Mouse (Mus musculus) midbrain, postnatal 0 days (tissue): ENCODE measurements around the gene Hmgb1. TPM values are rescaled to one million over a fixed set of nuclear protein-coding genes. Genes with fewer than 3 reads are reported as not detected.

ENCODE experiments used
- ATAC-seq: fragments of 200-750 bp; cut with Nextera tagmentation; 2 replicates; pipeline ENCODE4 v1.8.0; 2017; ENCODE audit warnings: moderate number of reproducible peaks, mild to moderate bottlenecking, moderate TSS enrichment, moderate library complexity; ENCODE audit not compliant: low FRiP score
- DNase-seq: peaks from one replicate; pipeline ENCODE4 v3.0.0-alpha.2; 2015; ENCODE audit warnings: low spot score
- H3K27ac ChIP-seq: fragments of 300-500 bp; sonication (generic); 2 replicates; pipeline ENCODE4 v1.5.1; 2014; ENCODE audit warnings: low read depth, mild to moderate bottlenecking, low read length, mixed read lengths
- H3K27me3 ChIP-seq: fragments of 300-500 bp; sonication (generic); 2 replicates; pipeline ENCODE4 v1.6.1; 2014; ENCODE audit warnings: low read length, control low read depth, mixed read lengths; ENCODE audit not compliant: insufficient read depth
- H3K36me3 ChIP-seq: fragments of 300-500 bp; sonication (generic); 2 replicates; pipeline ENCODE4 v1.6.1; 2014; ENCODE audit warnings: low read length, control low read depth, mixed read lengths; ENCODE audit not compliant: insufficient read depth
- H3K4me1 ChIP-seq: fragments of 300-500 bp; sonication (generic); 2 replicates; pipeline ENCODE4 v1.6.1; 2014; ENCODE audit warnings: mild to moderate bottlenecking, control low read depth, antibody characterized with exemption, low read length, mixed read lengths; ENCODE audit not compliant: insufficient read depth
- H3K4me2 ChIP-seq: fragments of 300-500 bp; sonication (generic); 2 replicates; pipeline ENCODE4 v1.6.1; 2014; ENCODE audit warnings: low read depth, mild to moderate bottlenecking, low read length, mixed read lengths; ENCODE audit not compliant: poor library complexity, severe bottlenecking
- H3K4me3 ChIP-seq: fragments of 300-500 bp; sonication (generic); 2 replicates; pipeline ENCODE4 v1.5.1; 2014; ENCODE audit warnings: low read depth, mild to moderate bottlenecking, low read length, moderate library complexity
- H3K9ac ChIP-seq: fragments of 300-500 bp; sonication (generic); replicated peaks from 2 replicates; pipeline ENCODE4 v1.6.1; 2014; ENCODE audit warnings: mild to moderate bottlenecking, low read length, moderate library complexity, mixed read lengths; ENCODE audit not compliant: poor library complexity, severe bottlenecking
- H3K9me3 ChIP-seq: fragments of 300-500 bp; sonication (generic); 2 replicates; pipeline ENCODE4 v1.6.1; 2016; ENCODE audit warnings: low read length, control low read depth
- CTCF ChIP-seq: IDR thresholded peaks from 2 replicates; pipeline ENCODE4 v1.5.1; 2016; ENCODE audit warnings: antibody characterized with exemption, mild to moderate bottlenecking
- WGBS: fragments of 180-500 bp; shearing (Covaris S2); extraction: QIAGEN DNeasy Blood & Tissue Kit; methylation state at CpG from one replicate; pipeline ENCODE4 v1.1.7; 2014; 5-methylcytosine and 5-hydroxymethylcytosine counted together
- polyA plus RNA-seq: library from polyadenylated mRNA; unstranded; fragments of >200 nt; fragmentation: Nextera tagmentation; extraction: Ambion mirVana; gene quantifications from 2 replicates; pipeline ENCODE4 v1.2.1, GENCODE M21; 2015
- total RNA-seq: library from RNA; depleted of rRNA; stranded (reverse); fragments of >200 nt; gene quantifications from 2 replicates; pipeline ENCODE4 v1.2.3, GENCODE M21; 2014

The Hmgb1 gene
- total and polyA plus RNA-seq, 2 experiments from 2014 or later: 171 to 756 TPM

DNA sequence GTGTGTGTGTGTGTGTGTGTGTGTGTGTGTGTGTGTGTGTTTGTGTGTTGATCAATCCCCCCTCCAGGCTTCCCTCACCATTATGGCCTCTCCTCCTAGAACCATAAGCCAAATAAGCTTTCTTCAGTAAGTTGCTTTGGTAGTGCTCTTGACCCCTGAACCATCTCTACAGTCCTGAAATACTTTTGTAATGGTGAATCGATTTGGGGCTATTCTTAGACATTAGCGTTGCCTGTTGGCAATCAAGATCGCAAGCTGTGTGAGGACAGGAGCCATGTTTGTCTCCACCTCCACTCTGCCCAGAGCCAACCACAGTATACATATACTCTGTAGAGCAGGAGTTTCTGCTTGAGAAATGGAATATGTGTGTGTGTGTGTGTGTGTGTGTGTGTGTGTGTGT is 175.2 kb downstream of the Hmgb1 start:
- no peak overlapping the region for H3K4me2 ChIP-seq
- no peak overlapping the region for H3K9ac ChIP-seq
- no peaks in the 10 kb centered on the region for H3K9me3 ChIP-seq
- ATAC-seq (no peak), DNase-seq (no peak)
- H3K4me3 ChIP-seq: no peak overlapping the region
- H3K27ac ChIP-seq: no peak overlapping the region
- 0 out of 2 replicates have a peak, but pooled peaks cover 5% of the 10 kb centered on the region for H3K4me1 ChIP-seq
- WGBS: 85% methylated on average over 3 of the region's 3 CpGs
- no peaks in the 10 kb centered on the region for H3K27me3 ChIP-seq
- no peak for TF ChIP-seq CTCF
- no peaks in the 10 kb centered on the region for H3K36me3 ChIP-seq

DNA sequence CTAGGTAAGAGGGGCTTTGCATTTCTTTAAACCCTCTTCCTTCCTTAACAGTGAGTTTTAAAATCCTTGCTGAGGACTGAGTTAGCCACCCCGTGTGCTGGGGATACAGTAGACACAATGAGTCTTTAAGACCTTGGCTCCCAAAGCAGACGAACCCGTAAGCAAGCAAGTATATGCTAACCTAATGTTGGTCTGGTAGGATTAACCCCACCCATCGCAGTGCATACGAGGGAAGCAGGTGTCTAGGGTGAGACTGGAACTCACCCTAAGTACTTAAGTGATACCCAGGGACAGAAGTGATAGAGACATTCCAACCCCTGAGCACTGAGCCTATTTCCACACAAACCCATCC is 177.0 kb downstream of the Hmgb1 start:
- peak overlapping the region; percentile 47 for H3K27ac ChIP-seq
- no peaks in the 10 kb centered on the region for H3K27me3 ChIP-seq
- no peaks in the 10 kb centered on the region for H3K9me3 ChIP-seq
- no peak overlapping the region for H3K4me3 ChIP-seq
- H3K9ac ChIP-seq: peak overlapping the region; percentile 19; the same call in 1 of the 2 replicates
- DNase-seq: no peak
- H3K36me3 ChIP-seq: no peaks in the 10 kb centered on the region
- no peak overlapping the region for H3K4me2 ChIP-seq
- WGBS: 60% methylated on average over 5 of the region's 5 CpGs
- ATAC-seq: no peak
- TF ChIP-seq CTCF: no peak
- 0 out of 2 replicates have a peak, but pooled peaks cover 5% of the 10 kb centered on the region for H3K4me1 ChIP-seq

DNA sequence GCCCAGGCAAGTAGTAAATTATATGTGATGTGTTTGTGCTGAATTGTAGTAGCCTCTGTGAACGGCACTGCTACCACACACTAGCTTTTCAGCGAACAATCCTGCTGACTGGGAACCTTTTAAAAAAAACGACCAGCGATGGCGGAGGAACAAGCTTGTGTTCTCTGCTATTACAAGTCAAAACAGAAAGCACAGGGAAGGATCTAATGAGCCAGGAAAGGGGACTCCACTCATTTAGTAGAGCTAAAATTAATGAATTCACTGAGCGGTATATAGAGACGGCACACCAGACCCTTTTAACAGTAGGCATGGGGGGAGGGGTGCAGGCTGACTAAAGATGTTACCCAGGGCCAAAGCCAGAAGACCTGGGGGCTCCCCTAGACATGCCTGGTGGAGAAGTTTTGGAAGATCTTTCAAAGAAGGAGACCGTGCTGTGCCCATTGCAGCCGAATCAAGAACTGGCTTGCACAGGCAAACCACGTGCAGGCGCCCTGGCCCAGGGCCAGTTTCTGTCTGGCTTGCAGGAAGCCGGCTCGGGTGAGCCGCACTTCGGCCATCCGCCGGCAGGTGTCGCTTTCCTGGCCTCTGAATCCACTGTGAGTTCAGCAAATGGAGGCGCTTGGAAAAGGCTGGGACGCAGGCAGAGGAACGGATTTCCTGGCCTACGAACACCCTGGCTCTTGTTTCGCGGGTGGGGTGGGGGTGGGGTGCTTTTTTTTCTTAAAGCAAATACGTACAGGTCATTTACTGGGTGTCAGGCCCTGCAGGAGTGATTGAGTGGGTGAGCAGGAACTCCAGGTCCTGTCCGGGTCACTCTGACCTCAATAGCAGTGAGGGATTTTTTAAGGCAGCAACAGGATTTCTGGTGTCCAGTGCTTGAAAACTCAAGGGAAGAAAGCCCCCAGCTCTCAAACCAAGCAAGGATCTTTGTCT is 177.7 kb downstream of the Hmgb1 start:
- 7% methylated on average over 26 of the region's 26 CpGs for WGBS
- Histone ChIP-seq H3K9ac (peak overlapping the region; percentile 19; the same call in 1 of the 2 replicates), H3K4me2 (peak overlapping the region; percentile 29), H3K9me3 (no peaks in the 10 kb centered on the region), H3K27me3 (no peaks in the 10 kb centered on the region), H3K27ac (peak overlapping the region; percentile 47), H3K4me3 (no peak overlapping the region; the same call in 1 of the 2 replicates), H3K4me1 (0 out of 2 replicates have a peak, but pooled peaks cover 5% of the 10 kb centered on the region), H3K36me3 (no peaks in the 10 kb centered on the region)
- ATAC-seq (peak; percentile 85), DNase-seq (peak; percentile 99)
- peak; percentile 97 for TF ChIP-seq CTCF

DNA sequence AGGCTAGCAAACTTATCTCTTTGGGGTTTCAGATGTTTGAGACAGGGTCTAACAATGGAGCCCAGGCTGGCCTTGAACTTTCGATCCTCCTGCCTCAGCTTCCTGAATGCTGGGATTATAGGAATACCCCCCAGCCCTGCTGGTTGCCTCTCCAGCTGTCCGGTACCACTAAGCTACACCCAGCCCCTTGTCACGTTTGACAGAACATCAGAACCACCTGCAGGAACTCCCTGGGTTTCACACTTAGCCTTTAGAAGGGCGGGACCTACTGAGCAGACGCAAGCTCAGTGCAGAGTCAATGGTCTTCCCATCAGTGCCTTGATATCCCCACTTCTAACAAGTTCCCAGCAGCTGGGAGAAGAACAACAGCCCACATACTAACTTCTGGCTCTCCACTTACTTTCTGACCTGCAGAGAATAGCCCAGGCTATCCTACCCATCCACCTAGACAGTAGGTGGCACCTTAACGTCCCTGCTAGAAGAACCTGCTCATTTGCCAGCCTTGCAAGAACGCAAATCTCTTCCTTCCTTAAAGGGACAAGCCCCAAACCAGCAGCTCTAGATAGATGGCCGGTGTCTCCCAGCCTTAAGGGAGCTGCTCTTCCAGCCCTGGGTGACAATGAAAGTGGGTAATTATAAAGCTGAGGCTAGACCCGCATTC is 178.5 kb downstream of the Hmgb1 start:
- DNase-seq: no peak
- Histone ChIP-seq H3K4me2 (peak overlapping the region; percentile 29), H3K27ac (peak overlapping the region; percentile 20), H3K4me3 (no peak overlapping the region; the same call in 1 of the 2 replicates), H3K9me3 (no peaks in the 10 kb centered on the region), H3K9ac (0 out of 2 replicates have a peak overlapping the region, but pooled peaks have one; percentile 0), H3K4me1 (0 out of 2 replicates have a peak, but pooled peaks cover 5% of the 10 kb centered on the region), H3K27me3 (no peaks in the 10 kb centered on the region), H3K36me3 (no peaks in the 10 kb centered on the region)
- ATAC-seq: no peak
- no peak for TF ChIP-seq CTCF
- 70% methylated on average over 9 of the region's 9 CpGs for WGBS

- no peak overlapping the region for H3K4me2 ChIP-seq
- no peaks in the 10 kb centered on the region for H3K27me3 ChIP-seq
- no peak overlapping the region for H3K27ac ChIP-seq
- no peak for TF ChIP-seq CTCF
- H3K4me1 ChIP-seq: 0 out of 2 replicates have a peak, but pooled peaks cover 5% of the 10 kb centered on the region
- H3K4me3 ChIP-seq: no peak overlapping the region
- WGBS: 53% methylated on average over 8 of the region's 9 CpGs
- DNase-seq (no peak), ATAC-seq (no peak)
- no peaks in the 10 kb centered on the region for H3K9me3 ChIP-seq
- H3K36me3 ChIP-seq: no peaks in the 10 kb centered on the region
- no peak overlapping the region for H3K9ac ChIP-seq
Observed at GRCm38 (mm10) chr5:149005083-149005482, 179.2 kb downstream of the Hmgb1 start.

DNA sequence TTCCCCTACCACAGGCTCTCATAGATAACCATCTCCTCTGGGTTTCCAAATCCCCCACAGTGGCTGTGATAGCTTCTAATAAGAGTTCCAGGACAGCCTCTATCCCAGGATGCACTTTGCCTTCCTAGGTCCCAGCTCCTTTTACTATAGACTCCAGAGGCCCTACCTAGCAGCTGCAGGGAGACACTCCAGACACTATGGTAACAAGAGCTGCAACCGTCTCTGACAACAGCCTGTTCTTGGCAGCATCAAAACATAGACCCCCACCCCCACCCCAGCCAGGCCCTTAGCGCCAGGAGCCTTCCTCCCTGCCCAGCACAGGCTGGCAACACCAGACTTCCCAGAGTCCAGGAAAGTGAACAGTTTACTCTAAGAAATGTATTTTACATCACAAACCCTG is 181.2 kb downstream of the Hmgb1 start:
- no peak for ATAC-seq
- no peaks in the 10 kb centered on the region for H3K27me3 ChIP-seq
- H3K27ac ChIP-seq: no peak overlapping the region

More for the DNA sequence above, 181.2 kb downstream of the Hmgb1 start:
- DNase-seq: peak; percentile 47
- 0 out of 2 replicates have a peak, but pooled peaks cover 5% of the 10 kb centered on the region for H3K4me1 ChIP-seq
- no peak for TF ChIP-seq CTCF
- H3K4me2 ChIP-seq: no peak overlapping the region
- H3K9ac ChIP-seq: no peak overlapping the region
- H3K9me3 ChIP-seq: no peaks in the 10 kb centered on the region
- no peaks in the 10 kb centered on the region for H3K36me3 ChIP-seq
- WGBS: 32% methylated on average over 2 of the region's 2 CpGs
- no peak overlapping the region for H3K4me3 ChIP-seq
